Mouse (Mus musculus) limb, embryonic 10.5 days (tissue): Measurements from ENCODE around the gene Vps9d1. TPM values are rescaled to one million over a fixed set of nuclear protein-coding genes. Genes with fewer than 3 reads are reported as not detected.

Experiments used
- DNase-seq: peaks from one replicate; pipeline ENCODE4 v3.0.0-alpha.2; 2017; ENCODE audit warnings: low spot score
- H3K27ac ChIP-seq: fragments of 300-500 bp; sonication (generic); 2 replicates; pipeline ENCODE4 v1.5.1; 2016; ENCODE audit warnings: mild to moderate bottlenecking
- H3K27me3 ChIP-seq: fragments of 300-500 bp; sonication (generic); 2 replicates; pipeline ENCODE4 v1.6.1; 2016; ENCODE audit warnings: low read depth, mild to moderate bottlenecking; ENCODE audit not compliant: poor library complexity, severe bottlenecking
- H3K36me3 ChIP-seq: fragments of 300-500 bp; sonication (generic); 2 replicates; pipeline ENCODE4 v1.6.1; 2016; ENCODE audit warnings: mild to moderate bottlenecking, moderate library complexity
- H3K4me1 ChIP-seq: fragments of 300-500 bp; sonication (generic); 2 replicates; pipeline ENCODE4 v1.6.1; 2016
- H3K4me3 ChIP-seq: fragments of 300-500 bp; sonication (generic); 2 replicates; pipeline ENCODE4 v1.5.1; 2016; ENCODE audit warnings: mild to moderate bottlenecking, moderate library complexity
- H3K9me3 ChIP-seq: fragments of 300-500 bp; sonication (generic); replicated peaks from 2 replicates; pipeline ENCODE4 v1.6.1; 2016; ENCODE audit warnings: mild to moderate bottlenecking
- WGBS: fragments of 180-500 bp; shearing (Covaris S2); methylation state at CpG from one replicate; pipeline ENCODE4 v1.1.7; 2016; 5-methylcytosine and 5-hydroxymethylcytosine counted together
- polyA plus RNA-seq: library from polyadenylated mRNA; unstranded; fragments of >200 nt; fragmentation: Nextera tagmentation; extraction: Ambion mirVana; gene quantifications from 2 replicates; pipeline ENCODE4 v1.2.1, GENCODE M21; 2016

Gene Vps9d1
- polyA plus RNA-seq, 1 experiment from 2014 or later, result 26.7 TPM

GRCm38 (mm10) chr8:123247748-123248147 lies 6.4 kb downstream of the Vps9d1 start:
- H3K27ac ChIP-seq, result no peak overlapping the region
- H3K4me3 ChIP-seq, result no peak overlapping the region
- H3K36me3 ChIP-seq, result peaks cover 92% of the 10 kb centered on the region
- no peaks in the 10 kb centered on the region for H3K9me3 ChIP-seq
- DNase-seq, result no peak
- H3K27me3 ChIP-seq, result no peaks in the 10 kb centered on the region
- WGBS, result 97% methylated on average over 6 of the region's 6 CpGs
- H3K4me1 ChIP-seq, result peaks cover 5% of the 10 kb centered on the region

- H3K27ac ChIP-seq, result no peak overlapping the region
- DNase-seq, result no peak
- no peaks in the 10 kb centered on the region for H3K4me1 ChIP-seq
- H3K9me3 ChIP-seq, result no peaks in the 10 kb centered on the region
- 89% methylated on average over 12 of the region's 12 CpGs for WGBS
- H3K36me3 ChIP-seq, result peaks cover 91% of the 10 kb centered on the region
- H3K4me3 ChIP-seq, result no peak overlapping the region
- no peaks in the 10 kb centered on the region for H3K27me3 ChIP-seq
These were observed 8.6 kb downstream of the Vps9d1 start for GRCm38 (mm10) chr8:123245543-123245942.

- no peak for DNase-seq
- no peak overlapping the region for H3K4me3 ChIP-seq
- no peak overlapping the region for H3K27ac ChIP-seq
- no peaks in the 10 kb centered on the region for H3K9me3 ChIP-seq
- H3K27me3 ChIP-seq, result no peaks in the 10 kb centered on the region
- H3K4me1 ChIP-seq, result no peaks in the 10 kb centered on the region
- 95% methylated on average over 4 of the region's 4 CpGs for WGBS
- H3K36me3 ChIP-seq, result peaks cover 80% of the 10 kb centered on the region
These were observed 9.8 kb downstream of the Vps9d1 start for GRCm38 (mm10) chr8:123244382-123244781.

GRCm38 (mm10) chr8:123243053-123243452 lies 11.1 kb downstream of the Vps9d1 start:
- H3K36me3 ChIP-seq, result peaks cover 66% of the 10 kb centered on the region
- 68% methylated on average over 11 of the region's 11 CpGs for WGBS
- H3K4me1 ChIP-seq, result no peaks in the 10 kb centered on the region
- no peak for DNase-seq
- no peaks in the 10 kb centered on the region for H3K9me3 ChIP-seq
- no peaks in the 10 kb centered on the region for H3K27me3 ChIP-seq
- H3K4me3 ChIP-seq, result no peak overlapping the region
- no peak overlapping the region for H3K27ac ChIP-seq

- WGBS, result 83% methylated on average over 7 of the region's 7 CpGs
- Histone ChIP-seq H3K4me1 (peaks cover 1% of the 10 kb centered on the region; the same call in 1 of the 2 replicates), H3K27me3 (no peaks in the 10 kb centered on the region), H3K36me3 (peaks cover 59% of the 10 kb centered on the region), H3K27ac (no peak overlapping the region), H3K4me3 (no peak overlapping the region), H3K9me3 (no peaks in the 10 kb centered on the region)
- DNase-seq, result no peak
These were observed 11.8 kb downstream of the Vps9d1 start for GRCm38 (mm10) chr8:123242107-123242923.

GRCm38 (mm10) chr8:123239398-123239797 lies 14.8 kb downstream of the Vps9d1 start:
- H3K27ac ChIP-seq, result no peak overlapping the region
- WGBS, result 91% methylated on average over 10 of the region's 10 CpGs

GRCm38 (mm10) chr8:123235520-123236497 lies 18.3 kb downstream of the Vps9d1 start, which contains the start of gene Spata2l:
Gene Spata2l (minus strand): TSS chr8:123236233.
- 3% methylated on average over 57 of the region's 57 CpGs for WGBS

More at GRCm38 (mm10) chr8:123239398-123239797, 14.8 kb downstream of the Vps9d1 start:
- Histone ChIP-seq H3K36me3 (peaks cover 30% of the 10 kb centered on the region), H3K27me3 (peaks cover 29% of the 10 kb centered on the region), H3K9me3 (no peaks in the 10 kb centered on the region), H3K4me3 (no peak overlapping the region), H3K4me1 (peaks cover 23% of the 10 kb centered on the region)
- DNase-seq, result no peak

GRCm38 (mm10) chr8:123234918-123235519 lies 19.1 kb downstream of the Vps9d1 start:
- H3K4me1 ChIP-seq, result peaks cover 27% of the 10 kb centered on the region
- H3K36me3 ChIP-seq, result peaks cover 9% of the 10 kb centered on the region
- 42% methylated on average over 13 of the region's 13 CpGs for WGBS
- no peak overlapping the region for H3K27ac ChIP-seq
- peaks cover 58% of the 10 kb centered on the region for H3K27me3 ChIP-seq
- peak overlapping the region; percentile 55 for H3K4me3 ChIP-seq
- H3K9me3 ChIP-seq, result no peaks in the 10 kb centered on the region
- no peak for DNase-seq

More at GRCm38 (mm10) chr8:123235520-123236497, 18.3 kb downstream of the Vps9d1 start, which contains the start of gene Spata2l:
- Histone ChIP-seq H3K9me3 (no peaks in the 10 kb centered on the region), H3K27me3 (peaks cover 58% of the 10 kb centered on the region), H3K27ac (no peak within 1 kb of the TSS), H3K36me3 (peaks cover 5% of the 10 kb centered on the region; the same call in 1 of the 2 replicates), H3K4me3 (peak within 1 kb of the TSS; percentile 55), H3K4me1 (peaks cover 27% of the 10 kb centered on the region)
- peak; percentile 91 for DNase-seq

GRCm38 (mm10) chr8:123233760-123234159 lies 20.4 kb downstream of the Vps9d1 start:
- Histone ChIP-seq H3K9me3 (no peaks in the 10 kb centered on the region), H3K27me3 (peaks cover 58% of the 10 kb centered on the region), H3K4me3 (0 out of 2 replicates have a peak overlapping the region, but pooled peaks have one; percentile 8), H3K4me1 (peaks cover 27% of the 10 kb centered on the region), H3K27ac (no peak overlapping the region), H3K36me3 (peaks cover 19% of the 10 kb centered on the region)
- DNase-seq, result no peak
- WGBS, result 78% methylated on average over 11 of the region's 11 CpGs

- Histone ChIP-seq H3K4me1 (peaks cover 27% of the 10 kb centered on the region), H3K27ac (no peak overlapping the region), H3K36me3 (peaks cover 23% of the 10 kb centered on the region), H3K9me3 (no peaks in the 10 kb centered on the region), H3K27me3 (peaks cover 58% of the 10 kb centered on the region), H3K4me3 (no peak overlapping the region)
- WGBS, result 60% methylated on average over 13 of the region's 13 CpGs
- no peak for DNase-seq
These were observed 20.8 kb downstream of the Vps9d1 start for GRCm38 (mm10) chr8:123233300-123233699.

GRCm38 (mm10) chr8:123232553-123232952 lies 21.6 kb downstream of the Vps9d1 start:
- peaks cover 31% of the 10 kb centered on the region for H3K36me3 ChIP-seq
- no peak overlapping the region for H3K27ac ChIP-seq
- H3K4me3 ChIP-seq, result no peak overlapping the region
- DNase-seq, result no peak
- 27% methylated on average over 7 of the region's 7 CpGs for WGBS
- no peaks in the 10 kb centered on the region for H3K9me3 ChIP-seq
- H3K4me1 ChIP-seq, result peaks cover 27% of the 10 kb centered on the region
- H3K27me3 ChIP-seq, result peaks cover 58% of the 10 kb centered on the region

- DNase-seq, result no peak
- H3K4me3 ChIP-seq, result no peak overlapping the region
- H3K27me3 ChIP-seq, result peaks cover 52% of the 10 kb centered on the region
- WGBS, result 63% methylated on average over 5 of the region's 5 CpGs
- no peak overlapping the region for H3K27ac ChIP-seq
- peaks cover 39% of the 10 kb centered on the region for H3K36me3 ChIP-seq
- H3K9me3 ChIP-seq, result no peaks in the 10 kb centered on the region
- H3K4me1 ChIP-seq, result peaks cover 24% of the 10 kb centered on the region
These were observed 22.4 kb downstream of the Vps9d1 start for GRCm38 (mm10) chr8:123231742-123232141.
